Mouse (Mus musculus): ENCODE results near the gene Gnl2. TPM values are rescaled to one million over a fixed set of nuclear protein-coding genes. Genes with fewer than 3 reads are reported as not detected.

Gnl2 gene
- polyA plus RNA-seq, 1 experiment from 2014 or later, result 66.2 TPM

DNA sequence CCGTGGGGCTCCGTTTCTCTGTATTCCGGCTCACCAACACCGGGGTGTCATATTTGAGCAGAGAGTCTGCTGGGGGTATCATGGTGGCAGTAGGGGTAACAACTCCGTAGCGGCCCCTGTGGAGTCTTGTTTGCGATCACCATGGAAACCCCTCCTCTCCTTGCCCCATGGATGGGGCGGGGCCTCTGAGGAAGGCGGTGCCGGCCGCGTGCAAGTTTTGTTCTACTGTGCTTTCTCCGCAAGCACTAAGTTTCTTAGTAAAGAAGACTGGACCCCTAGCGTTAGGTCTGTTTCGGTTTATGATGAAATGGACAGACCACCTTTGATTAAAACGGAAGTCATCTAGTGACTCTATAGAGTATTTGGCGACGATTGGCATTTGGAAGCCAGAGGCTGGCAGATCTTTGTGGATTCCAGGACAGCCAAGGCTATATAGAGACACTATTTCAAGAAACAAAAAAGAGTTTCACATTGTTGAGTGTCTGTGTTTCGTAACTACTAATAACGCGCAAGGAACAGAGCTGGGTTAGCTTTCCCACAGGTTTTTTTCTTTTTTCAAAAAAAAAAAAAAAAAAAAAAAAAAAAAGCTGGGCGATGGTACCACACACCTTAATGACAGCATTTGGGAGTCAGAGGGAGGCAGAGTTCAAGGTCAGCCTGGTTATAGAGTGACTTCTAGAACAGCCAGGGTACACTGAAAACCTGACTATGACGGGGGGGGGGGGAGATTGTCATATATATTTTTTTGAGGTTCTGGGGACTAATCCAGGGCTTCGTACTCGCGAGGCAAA is 49.3 kb downstream of the Gnl2 start, which contains the start of gene Dnali1:
Gene Dnali1 (minus strand): TSS at position 187 of the 791 bp plus-strand sequence.
- WGBS, result 4% methylated on average over 26 of the region's 26 CpGs
- Histone ChIP-seq H3K4me3 (ENCODE audit: low read length) (peak within 1 kb of the TSS; percentile 94), H3K4me2 (ENCODE audit: low read depth, low read length) (peak within 1 kb of the TSS; percentile 97), H3K9ac (ENCODE audit: low read length) (peak within 1 kb of the TSS; percentile 96), H3K27me3 (ENCODE audit: control insufficient read depth, insufficient read depth, low read length) (no peaks in the 10 kb centered on the region), H3K27ac (ENCODE audit: low read length) (peak within 1 kb of the TSS; percentile 66), H3K36me3 (ENCODE audit: control insufficient read depth, insufficient read depth) (peaks cover 8% of the 10 kb centered on the region), H3K9me3 (replicated peaks; ENCODE audit: control insufficient read depth, low read length) (no peaks in the 10 kb centered on the region), H3K4me1 (ENCODE audit: control insufficient read depth, insufficient read depth, low read length) (peaks cover 8% of the 10 kb centered on the region)
- ATAC-seq (replicated peaks; ENCODE audit: extremely low read depth, insufficient read depth, low FRiP score), result peak; percentile 34

DNA sequence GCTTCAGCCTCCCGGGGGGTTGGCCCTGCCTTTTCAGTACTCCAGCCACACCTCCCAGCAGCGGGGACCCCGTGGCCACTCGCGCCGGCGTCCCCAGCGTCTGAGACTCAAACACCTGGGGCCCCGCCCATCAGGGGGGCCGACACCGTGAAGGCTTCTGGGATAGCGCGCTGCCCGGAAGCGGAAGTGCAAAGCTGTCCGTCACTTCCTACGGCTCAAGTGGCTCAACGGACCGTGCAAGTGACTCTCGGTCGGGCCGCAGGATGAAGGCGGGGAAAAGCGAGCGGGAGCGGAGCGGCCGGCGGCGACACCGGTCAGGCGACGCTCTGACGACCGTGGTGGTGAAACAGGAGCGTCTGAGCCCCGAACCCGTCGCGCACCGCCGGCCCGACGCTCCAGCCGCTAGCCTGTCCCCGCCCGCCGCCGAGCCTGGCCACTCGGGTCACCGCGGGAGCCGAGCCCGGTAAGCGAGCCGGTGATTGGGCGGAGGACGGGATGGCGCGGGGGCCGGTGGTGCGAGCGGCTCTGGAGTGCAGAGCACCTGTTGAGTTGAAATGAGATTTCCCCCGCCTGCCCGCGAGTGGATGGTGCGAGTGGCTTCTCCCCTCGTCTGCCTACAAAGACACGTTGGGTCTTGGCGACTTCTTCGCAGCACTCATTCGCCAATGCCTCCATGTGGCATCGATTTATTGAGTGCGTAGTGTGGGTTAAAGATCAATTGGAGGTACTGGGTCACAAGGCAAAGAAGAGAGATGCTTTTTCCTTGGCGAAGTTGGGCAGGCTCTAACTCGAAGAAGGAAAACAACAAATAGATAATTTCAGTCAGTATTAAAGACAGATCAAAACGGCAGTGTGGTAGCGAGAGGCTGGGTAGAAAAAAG is 50.3 kb downstream of the Gnl2 start, which contains the start of gene Snip1:
Gene Snip1 (plus strand): TSS at position 183 of the 881 bp plus-strand sequence.
- WGBS, result under 1% methylated on average over 78 of the region's 78 CpGs
- Histone ChIP-seq H3K27me3 (ENCODE audit: control insufficient read depth, insufficient read depth, low read length) (no peaks in the 10 kb centered on the region), H3K27ac (ENCODE audit: low read length) (peak within 1 kb of the TSS; percentile 66), H3K36me3 (ENCODE audit: control insufficient read depth, insufficient read depth) (peaks cover 15% of the 10 kb centered on the region), H3K4me2 (ENCODE audit: low read depth, low read length) (peak within 1 kb of the TSS; percentile 97), H3K4me3 (ENCODE audit: low read length) (peak within 1 kb of the TSS; percentile 94), H3K9me3 (replicated peaks; ENCODE audit: control insufficient read depth, low read length) (no peaks in the 10 kb centered on the region), H3K9ac (ENCODE audit: low read length) (peak within 1 kb of the TSS; percentile 96), H3K4me1 (ENCODE audit: control insufficient read depth, insufficient read depth, low read length) (peaks cover 8% of the 10 kb centered on the region)
- ATAC-seq (replicated peaks; ENCODE audit: extremely low read depth, insufficient read depth, low FRiP score), result peak; percentile 91

DNA sequence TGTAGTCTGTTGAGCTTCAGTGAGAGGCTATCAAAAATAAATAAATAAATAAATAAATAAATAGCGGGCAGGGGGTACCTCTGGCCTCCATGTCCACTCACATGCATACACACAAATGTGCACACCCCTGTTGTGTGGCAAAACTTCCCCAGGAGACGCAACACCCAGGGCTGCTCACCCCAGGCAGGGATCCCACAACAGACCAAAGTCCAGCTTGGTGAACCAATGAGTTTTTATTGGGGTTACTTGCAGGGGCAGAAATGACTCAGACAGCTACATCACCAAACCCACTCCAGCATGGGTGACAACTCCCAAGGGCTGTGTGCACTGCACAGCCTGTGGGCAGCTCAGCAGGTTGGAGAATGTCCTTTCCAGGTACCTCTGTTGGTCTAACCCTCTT is 61.3 kb downstream of the Gnl2 start:
- no peak overlapping the region for H3K4me3 ChIP-seq (ENCODE audit: low read length)
- H3K4me1 ChIP-seq (ENCODE audit: control insufficient read depth, insufficient read depth, low read length), result no peaks in the 10 kb centered on the region
- H3K9me3 ChIP-seq (replicated peaks; ENCODE audit: control insufficient read depth, low read length), result no peaks in the 10 kb centered on the region; the same call in 1 of the 2 replicates
- no peak overlapping the region for H3K4me2 ChIP-seq (ENCODE audit: low read depth, low read length)
- 90% methylated on average over 2 of the region's 2 CpGs for WGBS
- H3K36me3 ChIP-seq (ENCODE audit: control insufficient read depth, insufficient read depth), result peaks cover 13% of the 10 kb centered on the region
- H3K9ac ChIP-seq (ENCODE audit: low read length), result no peak overlapping the region
- no peak overlapping the region for H3K27ac ChIP-seq (ENCODE audit: low read length)
- no peaks in the 10 kb centered on the region for H3K27me3 ChIP-seq (ENCODE audit: control insufficient read depth, insufficient read depth, low read length)
- no peak for ATAC-seq (replicated peaks; ENCODE audit: extremely low read depth, insufficient read depth, low FRiP score)

DNA sequence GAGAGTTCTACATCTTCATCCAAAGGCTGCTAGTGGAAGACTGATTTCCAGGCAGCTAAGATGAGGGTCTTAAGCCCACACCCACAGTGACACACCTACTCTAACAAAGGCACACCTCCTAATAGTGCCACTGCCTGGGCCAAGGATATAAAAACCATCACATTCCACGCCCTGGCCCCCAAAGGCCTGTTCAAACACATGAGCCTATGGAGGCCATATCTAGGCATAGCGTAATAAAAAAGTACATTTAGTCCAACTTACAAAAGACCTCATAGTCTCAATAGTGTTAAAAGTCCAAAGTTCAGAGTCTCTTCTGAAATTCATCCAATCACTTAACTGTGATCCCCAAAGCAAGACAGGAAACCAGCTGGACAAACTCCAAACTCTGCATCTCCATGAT is 62.3 kb downstream of the Gnl2 start:
- no peak overlapping the region for H3K4me3 ChIP-seq (ENCODE audit: low read length)
- H3K9ac ChIP-seq (ENCODE audit: low read length), result no peak overlapping the region
- H3K4me1 ChIP-seq (ENCODE audit: control insufficient read depth, insufficient read depth, low read length), result no peaks in the 10 kb centered on the region
- no peak for ATAC-seq (replicated peaks; ENCODE audit: extremely low read depth, insufficient read depth, low FRiP score)
- H3K27ac ChIP-seq (ENCODE audit: low read length), result no peak overlapping the region
- WGBS, result 94% methylated on average over 2 of the region's 2 CpGs
- H3K27me3 ChIP-seq (ENCODE audit: control insufficient read depth, insufficient read depth, low read length), result no peaks in the 10 kb centered on the region
- H3K4me2 ChIP-seq (ENCODE audit: low read depth, low read length), result no peak overlapping the region
- H3K9me3 ChIP-seq (replicated peaks; ENCODE audit: control insufficient read depth, low read length), result no peaks in the 10 kb centered on the region; the same call in 1 of the 2 replicates
- H3K36me3 ChIP-seq (ENCODE audit: control insufficient read depth, insufficient read depth), result peaks cover 10% of the 10 kb centered on the region; the same call in 1 of the 2 replicates

DNA sequence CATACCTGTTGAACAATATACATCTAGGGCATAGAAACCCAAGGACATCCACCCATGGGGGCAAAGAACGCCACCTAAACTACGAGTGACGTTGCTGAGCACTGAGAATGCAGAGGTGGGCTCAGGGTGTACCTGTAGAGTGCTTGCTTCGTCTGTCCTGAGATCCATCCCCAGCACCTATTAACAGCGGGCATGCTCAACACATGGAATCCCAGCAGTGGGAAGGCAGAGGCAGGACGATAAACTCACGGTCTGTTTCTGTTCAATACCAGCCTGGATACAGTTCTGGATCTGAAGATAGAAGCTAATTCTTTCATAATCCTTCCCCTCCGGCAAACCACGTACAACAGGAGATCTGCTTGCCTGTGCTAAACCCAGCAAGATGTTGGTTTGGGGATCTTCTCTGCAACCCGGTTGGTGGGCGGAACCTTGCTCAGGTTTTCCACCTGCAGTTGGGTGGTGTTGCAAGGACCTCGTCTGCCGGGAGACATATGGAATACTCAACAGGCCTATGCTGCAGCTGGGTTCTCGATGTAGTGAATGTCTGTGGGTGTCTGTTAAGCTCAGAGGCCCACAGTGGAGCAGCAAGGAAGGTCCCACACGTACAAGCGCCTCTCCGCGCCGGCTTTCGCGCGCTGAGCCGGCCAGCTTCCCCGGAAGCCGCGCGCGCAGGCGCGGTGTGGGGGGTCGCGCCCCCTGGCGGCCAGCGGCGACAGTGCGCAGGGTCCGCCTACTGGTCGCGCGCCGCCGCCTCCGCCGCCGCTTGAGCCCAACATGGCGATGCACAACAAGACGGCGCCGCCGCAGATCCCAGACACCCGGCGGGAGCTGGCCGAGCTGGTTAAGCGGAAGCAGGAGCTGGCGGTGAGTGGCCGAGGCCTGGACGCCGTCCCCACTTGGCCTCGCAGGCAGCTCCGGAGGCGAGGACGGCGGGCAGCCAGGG is 68.3 kb downstream of the Gnl2 start, which contains the start of gene Meaf6:
Gene Meaf6 (plus strand): TSS at position 732 of the 943 bp plus-strand sequence.
- peak within 1 kb of the TSS; percentile 93 for H3K4me3 ChIP-seq (ENCODE audit: low read length)
- H3K9ac ChIP-seq (ENCODE audit: low read length), result peak within 1 kb of the TSS; percentile 89
- peak; percentile 86 for ATAC-seq (replicated peaks; ENCODE audit: extremely low read depth, insufficient read depth, low FRiP score)
- no peaks in the 10 kb centered on the region for H3K27me3 ChIP-seq (ENCODE audit: control insufficient read depth, insufficient read depth, low read length)
- H3K4me1 ChIP-seq (ENCODE audit: control insufficient read depth, insufficient read depth, low read length), result peaks cover 14% of the 10 kb centered on the region
- H3K27ac ChIP-seq (ENCODE audit: low read length), result peak within 1 kb of the TSS; percentile 98
- peak within 1 kb of the TSS; percentile 96 for H3K4me2 ChIP-seq (ENCODE audit: low read depth, low read length)
- no peaks in the 10 kb centered on the region; the same call in 1 of the 2 replicates for H3K9me3 ChIP-seq (replicated peaks; ENCODE audit: control insufficient read depth, low read length)
- H3K36me3 ChIP-seq (ENCODE audit: control insufficient read depth, insufficient read depth), result peaks cover 15% of the 10 kb centered on the region
- 1% methylated on average over 63 of the region's 63 CpGs for WGBS

DNA sequence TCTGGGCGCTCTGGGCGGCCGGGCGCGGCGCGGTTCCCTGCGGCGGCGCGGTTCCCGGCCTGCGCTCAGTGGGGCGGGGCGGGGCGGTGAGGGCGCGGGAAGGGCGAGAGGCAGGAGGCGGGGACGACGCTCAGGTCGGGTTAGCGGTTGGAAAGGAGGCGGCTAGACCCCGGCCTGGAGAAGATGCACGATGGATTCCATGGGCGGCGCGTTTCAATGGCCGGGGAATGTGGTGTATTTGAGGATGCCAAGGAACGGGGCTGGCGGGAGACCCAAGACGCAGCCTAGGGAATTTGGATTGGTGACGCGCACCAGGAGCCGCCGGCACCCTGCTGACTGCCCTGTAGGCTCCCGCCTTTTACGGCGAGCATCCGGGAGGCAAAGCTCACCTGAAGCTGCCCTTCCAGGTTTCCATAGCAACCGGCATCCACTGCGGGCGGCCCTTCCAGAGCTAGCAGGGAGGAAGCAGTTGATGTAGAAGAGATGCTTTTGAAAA is 69.0 kb downstream of the Gnl2 start:
- Histone ChIP-seq H3K9me3 (replicated peaks; ENCODE audit: control insufficient read depth, low read length) (no peaks in the 10 kb centered on the region; the same call in 1 of the 2 replicates), H3K4me1 (ENCODE audit: control insufficient read depth, insufficient read depth, low read length) (peaks cover 14% of the 10 kb centered on the region), H3K27me3 (ENCODE audit: control insufficient read depth, insufficient read depth, low read length) (no peaks in the 10 kb centered on the region), H3K27ac (ENCODE audit: low read length) (peak overlapping the region; percentile 98), H3K36me3 (ENCODE audit: control insufficient read depth, insufficient read depth) (peaks cover 18% of the 10 kb centered on the region), H3K4me3 (ENCODE audit: low read length) (peak overlapping the region; percentile 93), H3K4me2 (ENCODE audit: low read depth, low read length) (peak overlapping the region; percentile 96), H3K9ac (ENCODE audit: low read length) (peak overlapping the region; percentile 89)
- WGBS, result under 1% methylated on average over 45 of the region's 45 CpGs
- ATAC-seq (replicated peaks; ENCODE audit: extremely low read depth, insufficient read depth, low FRiP score), result peak; percentile 95

DNA sequence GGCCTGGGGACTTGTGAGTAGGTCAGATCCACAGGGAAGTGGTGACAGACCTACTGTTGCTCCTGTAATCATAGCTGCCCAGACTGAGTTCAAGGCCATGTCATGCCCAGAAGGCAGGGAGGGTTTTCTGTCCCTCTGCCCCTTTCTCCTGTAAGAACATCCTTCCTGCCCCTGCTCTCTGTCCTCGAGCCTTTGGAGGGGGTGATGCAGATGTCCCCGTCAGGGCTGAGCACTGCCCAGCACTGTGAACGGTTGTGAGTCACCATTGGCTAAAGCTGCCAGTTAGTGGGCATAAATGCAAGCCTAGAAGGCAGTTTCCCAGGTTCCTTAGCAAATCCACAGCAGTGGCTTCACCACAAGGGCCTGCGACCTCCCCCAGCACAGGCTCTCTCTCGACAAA is 76.6 kb downstream of the Gnl2 start:
- H3K4me3 ChIP-seq (ENCODE audit: low read length), result no peak overlapping the region
- 85% methylated on average over 5 of the region's 5 CpGs for WGBS
- H3K9me3 ChIP-seq (replicated peaks; ENCODE audit: control insufficient read depth, low read length), result no peaks in the 10 kb centered on the region
- H3K27me3 ChIP-seq (ENCODE audit: control insufficient read depth, insufficient read depth, low read length), result no peaks in the 10 kb centered on the region
- no peak overlapping the region for H3K27ac ChIP-seq (ENCODE audit: low read length)
- peaks cover 27% of the 10 kb centered on the region for H3K36me3 ChIP-seq (ENCODE audit: control insufficient read depth, insufficient read depth)
- H3K4me1 ChIP-seq (ENCODE audit: control insufficient read depth, insufficient read depth, low read length), result no peaks in the 10 kb centered on the region
- H3K4me2 ChIP-seq (ENCODE audit: low read depth, low read length), result no peak overlapping the region
- no peak for ATAC-seq (replicated peaks; ENCODE audit: extremely low read depth, insufficient read depth, low FRiP score)
- no peak overlapping the region for H3K9ac ChIP-seq (ENCODE audit: low read length)

DNA sequence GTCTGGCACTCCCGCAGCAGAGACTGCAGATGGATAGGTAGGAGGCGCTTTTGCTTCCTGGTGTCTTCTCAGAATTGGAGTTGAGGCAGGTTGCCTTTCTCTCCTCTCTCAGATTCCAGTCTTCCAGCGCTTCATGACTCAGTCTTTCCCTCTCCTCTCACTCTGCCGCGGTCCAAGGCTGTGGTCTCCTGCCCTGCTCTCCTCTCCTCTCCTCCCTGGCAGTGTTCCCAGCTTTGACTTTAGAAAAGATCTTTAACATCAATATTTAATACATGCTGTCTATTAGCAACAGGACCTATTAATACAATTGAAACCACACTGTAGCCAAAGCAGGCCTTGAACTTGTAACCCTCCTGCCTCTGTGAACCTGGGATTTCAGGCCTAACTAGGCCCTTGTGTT is 79.7 kb downstream of the Gnl2 start:
- no peak overlapping the region for H3K4me2 ChIP-seq (ENCODE audit: low read depth, low read length)
- H3K9ac ChIP-seq (ENCODE audit: low read length), result no peak overlapping the region
- no peak for ATAC-seq (replicated peaks; ENCODE audit: extremely low read depth, insufficient read depth, low FRiP score)
- H3K4me1 ChIP-seq (ENCODE audit: control insufficient read depth, insufficient read depth, low read length), result no peaks in the 10 kb centered on the region
- H3K36me3 ChIP-seq (ENCODE audit: control insufficient read depth, insufficient read depth), result peaks cover 11% of the 10 kb centered on the region
- no peaks in the 10 kb centered on the region for H3K9me3 ChIP-seq (replicated peaks; ENCODE audit: control insufficient read depth, low read length)
- no peak overlapping the region for H3K4me3 ChIP-seq (ENCODE audit: low read length)
- no peaks in the 10 kb centered on the region for H3K27me3 ChIP-seq (ENCODE audit: control insufficient read depth, insufficient read depth, low read length)
- no peak overlapping the region for H3K27ac ChIP-seq (ENCODE audit: low read length)
- 80% methylated on average over 5 of the region's 5 CpGs for WGBS
